Mouse (Mus musculus): ENCODE data around the gene Gpr146. TPM values are rescaled to one million over a fixed set of nuclear protein-coding genes. Genes with fewer than 3 reads are reported as not detected.

Gene Gpr146
- polyA plus RNA-seq, 1 experiment from 2014 or later = 3.5 TPM

GRCm38 (mm10) chr5:139427989-139428388 is 50.5 kb downstream of the Gpr146 start:
- Histone ChIP-seq H3K27me3 (ENCODE audit: control insufficient read depth, insufficient read depth, low read length) (no peaks in the 10 kb centered on the region), H3K9ac (ENCODE audit: low read length) (no peak overlapping the region), H3K9me3 (ENCODE audit: control insufficient read depth, low read length) (no peaks in the 10 kb centered on the region), H3K4me2 (replicated peaks; ENCODE audit: low read depth) (no peak overlapping the region), H3K27ac (replicated peaks) (no peak overlapping the region), H3K36me3 (ENCODE audit: control insufficient read depth, insufficient read depth, low read length) (no peaks in the 10 kb centered on the region), H3K4me3 (ENCODE audit: low read depth, low read length) (no peak overlapping the region), H3K4me1 (replicated peaks; ENCODE audit: control insufficient read depth, insufficient read depth) (peaks cover 3% of the 10 kb centered on the region; the same call in 1 of the 2 replicates)
- TF ChIP-seq EP300 (optimal IDR thresholded peaks at IDR 0.05) = no peak
- no peak for TF ChIP-seq CTCF (IDR thresholded peaks at IDR 0.05; ENCODE audit: low read depth)
- 51% methylated on average over 9 of the region's 9 CpGs for WGBS
- ATAC-seq (ENCODE audit: low FRiP score, low TSS enrichment) = 0 out of 2 replicates have a peak, but pooled peaks have one; percentile 18
- peak; percentile 55 for DNase-seq (ENCODE audit: low spot score)

- DNase-seq (ENCODE audit: low spot score) = peak; percentile 75
- peak; percentile 53 for ATAC-seq (ENCODE audit: low FRiP score, low TSS enrichment)
- H3K27me3 ChIP-seq (ENCODE audit: control insufficient read depth, insufficient read depth, low read length) = no peaks in the 10 kb centered on the region
- H3K4me3 ChIP-seq (ENCODE audit: low read depth, low read length) = no peak overlapping the region
- H3K27ac ChIP-seq (replicated peaks) = peak overlapping the region; percentile 35; the same call in 1 of the 2 replicates
- 37% methylated on average over 12 of the region's 12 CpGs for WGBS
- H3K4me1 ChIP-seq (replicated peaks; ENCODE audit: control insufficient read depth, insufficient read depth) = peaks cover 3% of the 10 kb centered on the region; the same call in 1 of the 2 replicates
- H3K9ac ChIP-seq (ENCODE audit: low read length) = 0 out of 2 replicates have a peak overlapping the region, but pooled peaks have one; percentile 23
- no peaks in the 10 kb centered on the region for H3K36me3 ChIP-seq (ENCODE audit: control insufficient read depth, insufficient read depth, low read length)
- TF ChIP-seq EP300 (optimal IDR thresholded peaks at IDR 0.05) = no peak
- no peak for TF ChIP-seq CTCF (IDR thresholded peaks at IDR 0.05; ENCODE audit: low read depth)
- H3K9me3 ChIP-seq (ENCODE audit: control insufficient read depth, low read length) = no peaks in the 10 kb centered on the region
- no peak overlapping the region for H3K4me2 ChIP-seq (replicated peaks; ENCODE audit: low read depth)
Measured at GRCm38 (mm10) chr5:139429818-139430341, 52.4 kb downstream of the Gpr146 start.

DNA sequence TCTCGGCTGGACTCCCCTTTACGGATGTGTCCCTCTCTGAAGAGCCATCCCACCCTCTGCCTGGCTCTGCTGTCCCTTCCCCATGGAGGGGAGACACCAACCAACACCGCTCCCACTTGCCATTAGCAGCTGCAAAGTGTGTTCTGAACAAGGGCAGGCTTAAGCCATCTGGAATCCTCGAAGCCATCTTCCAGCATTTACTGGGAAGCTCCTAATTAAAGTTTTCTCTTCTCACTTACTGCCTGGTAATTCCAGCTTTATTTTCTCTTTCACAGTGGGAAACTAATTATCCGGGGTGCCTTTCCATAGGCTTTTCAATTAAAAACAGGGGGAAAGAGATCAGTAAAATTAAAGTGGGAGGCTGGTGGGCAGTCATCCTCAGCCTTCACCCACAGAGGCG is 54.8 kb downstream of the Gpr146 start:
- DNase-seq (ENCODE audit: low spot score) = no peak
- TF ChIP-seq CTCF (IDR thresholded peaks at IDR 0.05; ENCODE audit: low read depth) (no peak), EP300 (optimal IDR thresholded peaks at IDR 0.05) (no peak)
- H3K9me3 ChIP-seq (ENCODE audit: control insufficient read depth, low read length) = no peaks in the 10 kb centered on the region
- 82% methylated on average over 6 of the region's 6 CpGs for WGBS
- H3K36me3 ChIP-seq (ENCODE audit: control insufficient read depth, insufficient read depth, low read length) = no peaks in the 10 kb centered on the region
- H3K27ac ChIP-seq (replicated peaks) = no peak overlapping the region
- no peak for ATAC-seq (ENCODE audit: low FRiP score, low TSS enrichment)
- no peak overlapping the region for H3K4me2 ChIP-seq (replicated peaks; ENCODE audit: low read depth)
- no peak overlapping the region for H3K4me3 ChIP-seq (ENCODE audit: low read depth, low read length)
- H3K9ac ChIP-seq (ENCODE audit: low read length) = no peak overlapping the region
- no peaks in the 10 kb centered on the region for H3K27me3 ChIP-seq (ENCODE audit: control insufficient read depth, insufficient read depth, low read length)
- H3K4me1 ChIP-seq (replicated peaks; ENCODE audit: control insufficient read depth, insufficient read depth) = peaks cover 3% of the 10 kb centered on the region; the same call in 1 of the 2 replicates

DNA sequence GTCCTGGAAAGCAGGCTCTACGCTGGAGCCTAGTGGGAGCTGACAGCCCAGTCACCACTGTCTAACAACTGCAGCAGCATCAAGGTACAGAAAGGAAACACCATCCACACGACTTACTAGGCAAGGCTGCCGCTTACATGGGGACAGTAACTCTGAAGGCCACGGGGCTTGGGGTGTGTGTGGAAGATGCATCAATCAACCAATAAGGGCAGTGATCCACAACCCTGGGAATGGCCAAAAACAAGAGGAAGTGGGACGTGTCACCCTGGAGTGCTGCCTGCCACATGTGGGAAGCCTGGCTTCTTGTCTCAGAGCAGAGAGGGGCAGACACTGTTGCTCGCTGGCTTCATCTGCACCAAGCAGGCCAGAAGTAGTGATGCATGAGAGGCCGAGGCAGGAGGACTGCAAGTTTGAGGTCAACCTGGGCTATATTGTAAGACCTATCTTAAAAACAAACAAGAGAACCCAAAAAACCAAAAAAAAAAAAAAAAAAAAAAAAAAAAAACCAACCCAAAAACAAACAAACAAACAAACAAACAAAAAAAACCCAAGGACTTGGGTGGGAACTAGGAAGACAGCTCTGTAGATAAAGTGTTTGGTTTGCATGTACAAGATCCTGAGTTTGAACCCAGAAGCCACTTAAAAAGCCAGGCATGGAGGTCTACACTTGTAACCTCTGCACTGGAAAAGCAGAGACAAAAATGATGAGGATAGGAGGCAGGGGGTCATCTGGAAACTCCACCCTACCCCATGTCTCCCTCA is 55.4 kb downstream of the Gpr146 start:
- no peaks in the 10 kb centered on the region for H3K27me3 ChIP-seq (ENCODE audit: control insufficient read depth, insufficient read depth, low read length)
- DNase-seq (ENCODE audit: low spot score) = no peak
- no peak overlapping the region for H3K4me2 ChIP-seq (replicated peaks; ENCODE audit: low read depth)
- H3K27ac ChIP-seq (replicated peaks) = no peak overlapping the region
- no peaks in the 10 kb centered on the region for H3K9me3 ChIP-seq (ENCODE audit: control insufficient read depth, low read length)
- ATAC-seq (ENCODE audit: low FRiP score, low TSS enrichment) = no peak
- no peak overlapping the region for H3K9ac ChIP-seq (ENCODE audit: low read length)
- H3K36me3 ChIP-seq (ENCODE audit: control insufficient read depth, insufficient read depth, low read length) = no peaks in the 10 kb centered on the region
- WGBS = 81% methylated on average over 7 of the region's 7 CpGs
- TF ChIP-seq EP300 (optimal IDR thresholded peaks at IDR 0.05) (no peak), CTCF (IDR thresholded peaks at IDR 0.05; ENCODE audit: low read depth) (no peak)
- peaks cover 2% of the 10 kb centered on the region; the same call in 1 of the 2 replicates for H3K4me1 ChIP-seq (replicated peaks; ENCODE audit: control insufficient read depth, insufficient read depth)
- H3K4me3 ChIP-seq (ENCODE audit: low read depth, low read length) = no peak overlapping the region

DNA sequence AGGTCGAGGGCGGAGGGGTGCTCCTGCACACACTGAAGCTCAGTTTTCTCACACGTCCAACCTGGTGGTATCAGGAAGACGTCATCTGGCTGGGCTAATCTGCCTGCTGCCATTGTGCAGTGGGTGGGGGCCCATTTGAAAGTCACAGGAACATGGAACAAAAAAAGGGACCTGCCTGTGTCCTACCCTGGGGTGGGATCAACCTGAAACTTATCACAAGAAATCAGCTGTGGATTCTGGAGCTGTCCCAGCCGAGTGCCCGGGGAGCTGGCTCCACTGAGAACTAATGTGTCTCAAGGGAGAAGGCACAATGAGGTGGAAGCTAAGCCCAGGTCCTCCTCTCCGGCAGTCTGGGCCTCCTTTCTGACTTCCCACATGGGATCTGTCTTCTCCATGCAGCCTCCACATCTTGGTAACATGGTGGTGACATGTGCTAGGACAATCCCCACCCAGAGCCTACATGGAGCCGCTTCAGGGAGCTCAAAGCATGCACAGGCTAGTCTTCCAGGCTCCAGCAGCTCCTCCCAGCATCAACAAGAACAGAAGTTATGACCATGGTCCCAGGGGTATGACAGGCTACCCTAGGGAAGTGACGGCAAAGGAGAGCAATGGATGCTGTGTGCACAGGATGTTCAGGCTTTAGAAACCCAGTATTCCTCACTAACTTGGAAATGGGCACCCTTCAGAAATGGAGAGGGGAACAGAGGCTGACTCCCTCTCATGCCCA is 56.5 kb downstream of the Gpr146 start:
- DNase-seq (ENCODE audit: low spot score) (no peak), ATAC-seq (ENCODE audit: low FRiP score, low TSS enrichment) (no peak)
- H3K9me3 ChIP-seq (ENCODE audit: control insufficient read depth, low read length) = no peaks in the 10 kb centered on the region
- no peaks in the 10 kb centered on the region for H3K36me3 ChIP-seq (ENCODE audit: control insufficient read depth, insufficient read depth, low read length)
- WGBS = 56% methylated on average over 9 of the region's 9 CpGs
- H3K4me2 ChIP-seq (replicated peaks; ENCODE audit: low read depth) = no peak overlapping the region
- no peaks in the 10 kb centered on the region for H3K27me3 ChIP-seq (ENCODE audit: control insufficient read depth, insufficient read depth, low read length)
- H3K4me1 ChIP-seq (replicated peaks; ENCODE audit: control insufficient read depth, insufficient read depth) = no peaks in the 10 kb centered on the region
- no peak overlapping the region for H3K4me3 ChIP-seq (ENCODE audit: low read depth, low read length)
- TF ChIP-seq CTCF (IDR thresholded peaks at IDR 0.05; ENCODE audit: low read depth) = no peak
- no peak for TF ChIP-seq EP300 (optimal IDR thresholded peaks at IDR 0.05)
- no peak overlapping the region for H3K9ac ChIP-seq (ENCODE audit: low read length)
- H3K27ac ChIP-seq (replicated peaks) = no peak overlapping the region

All from stomach, postnatal 0 days (tissue).